Mouse (Mus musculus) limb, embryonic 14.5 days (tissue): ENCODE results near the gene Esrrg. TPM values are rescaled to one million over a fixed set of nuclear protein-coding genes. Genes with fewer than 3 reads are reported as not detected.

Source experiments
- ATAC-seq: fragments of 200-750 bp; cut with Nextera tagmentation; 2 replicates; pipeline ENCODE4 v1.8.0; 2017; ENCODE audit warnings: low read depth, moderate number of reproducible peaks, moderate TSS enrichment; ENCODE audit not compliant: low FRiP score
- DNase-seq: peaks from one replicate; pipeline ENCODE4 v3.0.0-alpha.2; 2015; ENCODE audit warnings: low spot score
- H3K27ac ChIP-seq: fragments of 300-500 bp; sonication (generic); replicated peaks from 2 replicates; pipeline ENCODE4 v1.5.1; 2014; ENCODE audit warnings: low read depth, mild to moderate bottlenecking, low read length, moderate library complexity, mixed read lengths
- H3K27me3 ChIP-seq: fragments of 300-500 bp; sonication (generic); 2 replicates; pipeline ENCODE4 v1.6.1; 2014; ENCODE audit warnings: low read length, mixed read lengths; ENCODE audit not compliant: control insufficient read depth, insufficient read depth
- H3K36me3 ChIP-seq: fragments of 300-500 bp; sonication (generic); 2 replicates; pipeline ENCODE4 v1.6.1; 2014; ENCODE audit warnings: mild to moderate bottlenecking, low read length, moderate library complexity, mixed read lengths; ENCODE audit not compliant: control insufficient read depth, insufficient read depth
- H3K4me1 ChIP-seq: fragments of 300-500 bp; sonication (generic); 2 replicates; pipeline ENCODE4 v1.6.1; 2014; ENCODE audit warnings: antibody characterized with exemption, low read length, mixed read lengths; ENCODE audit not compliant: control insufficient read depth, insufficient read depth
- H3K4me2 ChIP-seq: fragments of 300-500 bp; sonication (generic); replicated peaks from 2 replicates; pipeline ENCODE4 v1.6.1; 2014; ENCODE audit warnings: low read depth, mild to moderate bottlenecking, low read length, moderate library complexity; ENCODE audit not compliant: severe bottlenecking
- H3K4me3 ChIP-seq: fragments of 300-500 bp; sonication (generic); replicated peaks from 2 replicates; pipeline ENCODE4 v1.5.1; 2014; ENCODE audit warnings: low read length
- H3K9ac ChIP-seq: fragments of 300-500 bp; sonication (generic); 2 replicates; pipeline ENCODE4 v1.6.1; 2014; ENCODE audit warnings: mild to moderate bottlenecking, low read depth, low read length, moderate library complexity; ENCODE audit not compliant: severe bottlenecking
- H3K9me3 ChIP-seq: fragments of 300-500 bp; sonication (generic); 2 replicates; pipeline ENCODE4 v1.6.1; 2016; ENCODE audit warnings: low read length; ENCODE audit not compliant: control insufficient read depth
- POLR2A ChIP-seq: fragments of 200-500 bp; IDR thresholded peaks from 2 replicates; pipeline ENCODE4 v1.8.0; 2012; ENCODE audit warnings: inconsistent platforms, mild to moderate bottlenecking, moderate library complexity, borderline replicate concordance; ENCODE audit not compliant: insufficient read depth, insufficient read length; ENCODE audit errors: extremely low read depth
- WGBS: fragments of 180-500 bp; shearing (Covaris S2); extraction: QIAGEN DNeasy Blood & Tissue Kit; methylation state at CpG from one replicate; pipeline ENCODE4 v1.1.7; 2014; 5-methylcytosine and 5-hydroxymethylcytosine counted together
- polyA plus RNA-seq, 2 experiments: library from polyadenylated mRNA; depleted of rRNA in 1 of 2; stranded (reverse) in 1 of 2; unstranded in 1 of 2; fragments of >200 nt; fragmentation: Nextera tagmentation in 1 of 2; extraction: Ambion mirVana in 1 of 2; gene quantifications; 2 replicates each; pipeline versions ENCODE4 v1.2.1 to v1.2.3; 2012 to 2014

Esrrg gene
- polyA plus RNA-seq, 2 experiments: 1.1 to 1.5 TPM

GRCm38 (mm10) chr1:187705348-187705747, 96.8 kb downstream of the Esrrg start:
- ATAC-seq (no peak), DNase-seq (no peak)
- Histone ChIP-seq H3K27ac (no peak overlapping the region), H3K36me3 (no peaks in the 10 kb centered on the region), H3K9ac (no peak overlapping the region), H3K9me3 (no peaks in the 10 kb centered on the region), H3K4me2 (no peak overlapping the region), H3K4me3 (no peak overlapping the region), H3K4me1 (no peaks in the 10 kb centered on the region), H3K27me3 (no peaks in the 10 kb centered on the region)
- no peak for TF ChIP-seq POLR2A
- 69% methylated on average over 5 of the region's 5 CpGs for WGBS

GRCm38 (mm10) chr1:187706046-187706445, 97.5 kb downstream of the Esrrg start:
- no peak overlapping the region for H3K4me3 ChIP-seq
- no peak overlapping the region for H3K4me2 ChIP-seq
- no peaks in the 10 kb centered on the region for H3K27me3 ChIP-seq
- H3K36me3 ChIP-seq: no peaks in the 10 kb centered on the region
- no peaks in the 10 kb centered on the region for H3K9me3 ChIP-seq
- no peak overlapping the region for H3K9ac ChIP-seq
- no peak for DNase-seq
- ATAC-seq: no peak
- no peak for TF ChIP-seq POLR2A
- WGBS: 54% methylated on average over 6 of the region's 6 CpGs
- no peak overlapping the region for H3K27ac ChIP-seq
- H3K4me1 ChIP-seq: no peaks in the 10 kb centered on the region

GRCm38 (mm10) chr1:187707176-187707575, 98.6 kb downstream of the Esrrg start:
- ATAC-seq (no peak), DNase-seq (no peak)
- Histone ChIP-seq H3K27ac (no peak overlapping the region), H3K9ac (no peak overlapping the region), H3K4me2 (no peak overlapping the region), H3K27me3 (no peaks in the 10 kb centered on the region), H3K4me1 (no peaks in the 10 kb centered on the region), H3K36me3 (no peaks in the 10 kb centered on the region), H3K4me3 (no peak overlapping the region), H3K9me3 (no peaks in the 10 kb centered on the region)
- no peak for TF ChIP-seq POLR2A

- no peaks in the 10 kb centered on the region for H3K36me3 ChIP-seq
- H3K27me3 ChIP-seq: no peaks in the 10 kb centered on the region
- DNase-seq (no peak), ATAC-seq (no peak)
- no peak overlapping the region for H3K4me3 ChIP-seq
- H3K9me3 ChIP-seq: no peaks in the 10 kb centered on the region
- H3K4me2 ChIP-seq: no peak overlapping the region
- H3K9ac ChIP-seq: no peak overlapping the region
- TF ChIP-seq POLR2A: no peak
- 82% methylated on average over 8 of the region's 8 CpGs for WGBS
- no peak overlapping the region for H3K27ac ChIP-seq
- no peaks in the 10 kb centered on the region for H3K4me1 ChIP-seq
Measured at GRCm38 (mm10) chr1:187710434-187710948, 101.9 kb downstream of the Esrrg start.

GRCm38 (mm10) chr1:187721035-187721434, 112.4 kb downstream of the Esrrg start:
- WGBS: 78% methylated on average over 3 of the region's 3 CpGs
- no peak for ATAC-seq
- TF ChIP-seq POLR2A: no peak

GRCm38 (mm10) chr1:187722016-187722415, 113.4 kb downstream of the Esrrg start:
- no peak overlapping the region for H3K27ac ChIP-seq
- no peak overlapping the region for H3K4me2 ChIP-seq
- ATAC-seq: no peak
- H3K36me3 ChIP-seq: no peaks in the 10 kb centered on the region
- TF ChIP-seq POLR2A: no peak
- H3K9ac ChIP-seq: no peak overlapping the region
- DNase-seq: no peak
- H3K4me3 ChIP-seq: no peak overlapping the region
- H3K27me3 ChIP-seq: no peaks in the 10 kb centered on the region
- 64% methylated on average over 9 of the region's 9 CpGs for WGBS
- no peaks in the 10 kb centered on the region for H3K4me1 ChIP-seq
- no peaks in the 10 kb centered on the region for H3K9me3 ChIP-seq

More at GRCm38 (mm10) chr1:187721035-187721434, 112.4 kb downstream of the Esrrg start:
- H3K4me2 ChIP-seq: no peak overlapping the region
- H3K4me3 ChIP-seq: no peak overlapping the region
- no peaks in the 10 kb centered on the region for H3K9me3 ChIP-seq
- no peaks in the 10 kb centered on the region for H3K27me3 ChIP-seq
- no peaks in the 10 kb centered on the region for H3K36me3 ChIP-seq
- H3K27ac ChIP-seq: no peak overlapping the region
- H3K4me1 ChIP-seq: no peaks in the 10 kb centered on the region
- H3K9ac ChIP-seq: no peak overlapping the region
- no peak for DNase-seq
